Mouse (Mus musculus) limb, embryonic 13.5 days (tissue): Measurements from ENCODE around the gene Ppp3ca. TPM values are rescaled to one million over a fixed set of nuclear protein-coding genes. Genes with fewer than 3 reads are reported as not detected.

Experiments used
- ATAC-seq: fragments of 200-750 bp; cut with Nextera tagmentation; 2 replicates; pipeline ENCODE4 v1.8.0; 2017; ENCODE audit warnings: low read depth, moderate number of reproducible peaks, moderate TSS enrichment; ENCODE audit not compliant: low FRiP score
- H3K27ac ChIP-seq: fragments of 300-500 bp; sonication (generic); 2 replicates; pipeline ENCODE4 v1.5.1; 2015; ENCODE audit warnings: inconsistent platforms, mild to moderate bottlenecking, moderate library complexity
- H3K27me3 ChIP-seq: fragments of 300-500 bp; sonication (generic); 2 replicates; pipeline ENCODE4 v1.6.1; 2015; ENCODE audit warnings: mild to moderate bottlenecking, inconsistent platforms
- H3K36me3 ChIP-seq: fragments of 300-500 bp; sonication (generic); 2 replicates; pipeline ENCODE4 v1.6.1; 2015; ENCODE audit warnings: inconsistent platforms, mild to moderate bottlenecking, moderate library complexity
- H3K4me1 ChIP-seq: fragments of 300-500 bp; sonication (generic); 2 replicates; pipeline ENCODE4 v1.6.1; 2015; ENCODE audit warnings: inconsistent platforms
- H3K4me2 ChIP-seq: fragments of 300-500 bp; sonication (generic); replicated peaks from 2 replicates; pipeline ENCODE4 v1.6.1; 2015; ENCODE audit warnings: inconsistent platforms, mild to moderate bottlenecking, moderate library complexity
- H3K4me3 ChIP-seq: fragments of 300-500 bp; sonication (generic); 2 replicates; pipeline ENCODE4 v1.5.1; 2015; ENCODE audit warnings: moderate library complexity, mild to moderate bottlenecking, inconsistent platforms
- H3K9ac ChIP-seq: fragments of 300-500 bp; sonication (generic); 2 replicates; pipeline ENCODE4 v1.6.1; 2015; ENCODE audit warnings: mild to moderate bottlenecking, inconsistent platforms
- H3K9me3 ChIP-seq: fragments of 300-500 bp; sonication (generic); 2 replicates; pipeline ENCODE4 v1.6.1; 2016; ENCODE audit warnings: inconsistent platforms
- WGBS: fragments of 180-500 bp; shearing (Covaris S2); methylation state at CpG from one replicate; pipeline ENCODE4 v1.1.7; 2015; 5-methylcytosine and 5-hydroxymethylcytosine counted together
- polyA plus RNA-seq: library from polyadenylated mRNA; unstranded; fragments of >200 nt; fragmentation: Nextera tagmentation; extraction: Ambion mirVana; gene quantifications from 2 replicates; pipeline ENCODE4 v1.2.1, GENCODE M21; 2015

Gene Ppp3ca
- polyA plus RNA-seq, 1 experiment from 2014 or later: 67.4 TPM

DNA sequence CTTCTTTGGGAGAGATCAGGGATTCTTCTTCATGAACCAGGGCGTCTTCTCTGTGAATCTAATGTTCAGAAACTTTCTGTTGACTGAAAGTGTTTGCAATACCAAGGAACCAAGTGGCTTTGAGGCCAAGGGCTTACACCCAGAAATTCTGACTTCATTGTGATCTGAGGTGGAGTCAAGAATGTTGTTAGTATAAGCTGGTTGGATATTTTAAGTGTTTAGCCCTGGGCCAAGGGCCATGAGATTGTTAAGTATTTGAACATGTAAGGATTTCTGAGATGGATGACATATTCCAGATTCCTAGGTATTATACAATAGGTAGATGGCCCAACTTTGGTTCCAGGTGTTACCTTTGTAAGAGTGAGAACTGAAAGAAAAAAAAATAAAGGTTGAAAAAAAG, 68.5 kb downstream of the Ppp3ca start:
- no peak overlapping the region for H3K4me2 ChIP-seq
- WGBS: 100% methylated on average over 1 of the region's 1 CpGs
- no peaks in the 10 kb centered on the region for H3K36me3 ChIP-seq
- no peak overlapping the region for H3K4me3 ChIP-seq
- no peaks in the 10 kb centered on the region for H3K27me3 ChIP-seq
- H3K4me1 ChIP-seq: peaks cover 32% of the 10 kb centered on the region
- no peaks in the 10 kb centered on the region for H3K9me3 ChIP-seq
- ATAC-seq: no peak
- H3K9ac ChIP-seq: no peak overlapping the region
- no peak overlapping the region for H3K27ac ChIP-seq

DNA sequence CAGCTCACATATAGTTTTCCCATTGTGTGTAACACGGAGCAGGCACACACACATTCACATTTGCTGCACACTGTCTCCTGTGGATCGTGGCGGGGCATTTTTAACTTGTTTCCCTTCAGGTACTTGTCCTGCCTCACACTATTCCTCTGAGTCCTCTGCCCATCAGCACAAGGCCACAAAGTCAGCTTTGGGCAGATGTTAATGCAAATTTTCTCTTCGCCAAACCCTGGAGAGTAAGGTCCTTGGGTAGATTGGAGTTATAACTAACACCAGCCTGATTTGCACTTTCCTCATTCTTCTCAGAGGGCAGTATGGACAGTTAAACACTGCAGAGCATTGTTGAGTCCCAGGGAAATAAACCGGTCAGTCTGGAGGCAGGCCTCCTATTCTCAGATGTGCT, 69.0 kb downstream of the Ppp3ca start:
- ATAC-seq: no peak
- H3K27ac ChIP-seq: no peak overlapping the region
- WGBS: 85% methylated on average over 5 of the region's 5 CpGs
- peaks cover 31% of the 10 kb centered on the region for H3K4me1 ChIP-seq
- H3K4me3 ChIP-seq: no peak overlapping the region
- no peaks in the 10 kb centered on the region for H3K36me3 ChIP-seq
- H3K9ac ChIP-seq: no peak overlapping the region
- no peak overlapping the region for H3K4me2 ChIP-seq
- no peaks in the 10 kb centered on the region for H3K27me3 ChIP-seq
- H3K9me3 ChIP-seq: no peaks in the 10 kb centered on the region

DNA sequence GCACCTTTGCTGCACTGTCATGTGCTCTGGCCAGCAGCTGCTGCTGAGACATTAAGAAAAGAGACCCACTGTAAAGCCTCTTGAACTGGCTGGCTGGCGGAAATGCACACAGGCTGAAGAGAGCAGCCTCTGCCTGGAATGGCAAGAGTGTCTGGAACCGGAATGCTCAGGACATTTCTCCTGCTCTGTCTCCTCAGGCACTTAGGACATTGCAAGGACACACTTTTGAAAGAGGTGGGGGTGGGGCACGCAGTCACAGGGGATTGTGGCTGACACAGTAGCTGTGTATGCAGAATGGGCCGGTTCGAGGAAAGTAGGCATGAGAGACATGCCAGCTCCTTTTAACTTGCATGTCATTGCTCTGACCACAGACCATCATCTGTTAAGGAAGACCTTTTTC, 71.7 kb downstream of the Ppp3ca start:
- H3K4me3 ChIP-seq: no peak overlapping the region
- no peaks in the 10 kb centered on the region for H3K27me3 ChIP-seq
- ATAC-seq: no peak
- H3K36me3 ChIP-seq: no peaks in the 10 kb centered on the region
- H3K27ac ChIP-seq: no peak overlapping the region
- H3K9me3 ChIP-seq: no peaks in the 10 kb centered on the region
- no peak overlapping the region for H3K4me2 ChIP-seq
- H3K9ac ChIP-seq: no peak overlapping the region
- peaks cover 19% of the 10 kb centered on the region for H3K4me1 ChIP-seq
- WGBS: 75% methylated on average over 5 of the region's 5 CpGs

DNA sequence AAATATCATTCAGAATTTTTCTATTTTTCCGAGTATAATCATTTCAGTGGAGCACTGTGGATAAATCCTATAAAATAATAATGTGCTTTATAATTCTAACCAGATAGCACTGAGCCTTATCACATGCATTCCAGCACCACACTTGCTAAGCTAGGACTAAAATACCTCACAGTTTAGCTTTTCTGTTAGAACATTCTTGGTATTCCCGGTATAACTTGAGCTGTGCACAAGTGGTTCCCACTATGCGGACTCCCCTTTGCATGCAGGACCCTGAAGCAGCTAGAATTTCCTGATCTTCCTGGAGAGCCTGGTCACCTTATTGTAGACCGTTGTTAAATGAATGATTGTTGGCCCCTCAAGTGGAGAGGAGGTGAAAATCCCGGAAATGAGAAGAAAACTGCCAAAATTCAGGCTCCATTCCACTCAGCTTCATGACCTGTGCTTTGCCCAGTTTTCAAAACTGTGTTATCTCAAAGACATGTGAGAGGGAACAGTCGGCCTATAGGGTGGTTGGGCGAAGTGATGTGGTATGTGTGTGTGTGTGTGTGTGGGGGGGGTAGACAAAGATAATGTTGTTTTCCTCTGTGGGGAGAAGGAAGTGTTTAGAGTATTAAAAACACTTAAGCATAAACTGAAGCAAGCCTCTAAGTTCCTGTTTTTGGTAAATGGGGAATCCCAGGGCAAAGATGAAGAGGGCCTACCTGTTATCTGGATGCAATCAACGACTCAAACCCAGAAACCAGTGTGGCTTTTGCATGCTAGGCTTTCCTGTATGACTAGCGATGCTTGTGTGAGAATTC, 72.5 kb downstream of the Ppp3ca start:
- Histone ChIP-seq H3K4me1 (peaks cover 26% of the 10 kb centered on the region), H3K4me2 (no peak overlapping the region), H3K9ac (no peak overlapping the region), H3K9me3 (no peaks in the 10 kb centered on the region), H3K27me3 (no peaks in the 10 kb centered on the region), H3K4me3 (no peak overlapping the region), H3K27ac (no peak overlapping the region), H3K36me3 (no peaks in the 10 kb centered on the region)
- no peak for ATAC-seq
- WGBS: 83% methylated on average over 9 of the region's 9 CpGs

DNA sequence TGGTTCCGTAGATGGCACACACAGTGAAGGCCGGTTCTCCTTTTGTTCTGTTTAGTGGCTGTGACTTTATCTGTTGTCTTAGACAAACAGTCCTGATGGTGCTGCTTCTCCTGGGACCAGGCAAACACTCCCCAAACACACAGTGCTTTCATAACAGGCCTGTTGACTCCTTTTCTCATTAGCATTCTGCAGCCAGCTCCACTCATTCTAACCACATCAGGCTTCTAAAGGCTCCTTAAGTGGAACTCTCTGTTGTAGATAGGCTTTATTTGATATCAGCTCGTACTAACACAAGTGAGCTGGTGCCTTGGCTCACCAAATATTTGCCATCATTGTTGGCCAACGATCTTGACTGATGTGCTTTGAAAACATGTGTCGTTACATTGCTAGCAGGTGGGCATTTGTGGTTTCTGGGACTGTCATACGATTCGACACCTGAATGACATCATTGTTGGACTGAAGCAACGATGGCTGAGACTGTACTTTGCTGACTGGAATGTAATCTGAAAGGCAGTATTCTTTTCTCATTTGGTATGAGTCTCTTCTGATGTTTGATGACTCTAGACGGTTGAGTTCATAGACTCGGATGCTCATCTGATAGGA, 74.5 kb downstream of the Ppp3ca start:
- H3K4me1 ChIP-seq: peaks cover 34% of the 10 kb centered on the region
- H3K4me3 ChIP-seq: no peak overlapping the region
- no peaks in the 10 kb centered on the region for H3K27me3 ChIP-seq
- no peak overlapping the region for H3K9ac ChIP-seq
- H3K27ac ChIP-seq: no peak overlapping the region
- H3K4me2 ChIP-seq: no peak overlapping the region
- WGBS: 76% methylated on average over 10 of the region's 10 CpGs
- no peaks in the 10 kb centered on the region for H3K9me3 ChIP-seq
- ATAC-seq: no peak
- H3K36me3 ChIP-seq: no peaks in the 10 kb centered on the region

DNA sequence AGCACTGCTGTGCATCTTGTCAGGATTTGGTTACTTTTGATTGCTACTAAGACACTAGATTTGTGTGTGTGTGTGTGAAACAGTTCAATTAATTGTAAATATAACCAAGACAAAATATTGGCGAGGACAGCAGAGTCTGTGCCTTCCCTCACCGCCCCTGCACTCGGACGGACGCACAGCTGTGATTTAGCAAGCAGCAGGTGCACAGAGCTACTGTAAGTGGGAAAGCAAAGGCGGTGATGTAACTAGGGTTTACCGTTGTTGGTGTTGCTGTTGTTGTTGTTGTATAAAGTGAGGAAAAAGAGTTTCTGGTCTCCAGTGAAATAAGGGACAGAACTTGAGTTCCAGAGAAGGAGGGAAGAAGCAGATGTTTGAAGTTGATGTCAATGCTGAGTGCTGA, 75.5 kb downstream of the Ppp3ca start:
- no peak overlapping the region for H3K9ac ChIP-seq
- peaks cover 34% of the 10 kb centered on the region for H3K4me1 ChIP-seq
- no peaks in the 10 kb centered on the region for H3K9me3 ChIP-seq
- H3K27me3 ChIP-seq: no peaks in the 10 kb centered on the region
- H3K36me3 ChIP-seq: no peaks in the 10 kb centered on the region
- no peak overlapping the region for H3K4me2 ChIP-seq
- ATAC-seq: no peak
- WGBS: 73% methylated on average over 7 of the region's 7 CpGs
- no peak overlapping the region for H3K4me3 ChIP-seq
- H3K27ac ChIP-seq: no peak overlapping the region

DNA sequence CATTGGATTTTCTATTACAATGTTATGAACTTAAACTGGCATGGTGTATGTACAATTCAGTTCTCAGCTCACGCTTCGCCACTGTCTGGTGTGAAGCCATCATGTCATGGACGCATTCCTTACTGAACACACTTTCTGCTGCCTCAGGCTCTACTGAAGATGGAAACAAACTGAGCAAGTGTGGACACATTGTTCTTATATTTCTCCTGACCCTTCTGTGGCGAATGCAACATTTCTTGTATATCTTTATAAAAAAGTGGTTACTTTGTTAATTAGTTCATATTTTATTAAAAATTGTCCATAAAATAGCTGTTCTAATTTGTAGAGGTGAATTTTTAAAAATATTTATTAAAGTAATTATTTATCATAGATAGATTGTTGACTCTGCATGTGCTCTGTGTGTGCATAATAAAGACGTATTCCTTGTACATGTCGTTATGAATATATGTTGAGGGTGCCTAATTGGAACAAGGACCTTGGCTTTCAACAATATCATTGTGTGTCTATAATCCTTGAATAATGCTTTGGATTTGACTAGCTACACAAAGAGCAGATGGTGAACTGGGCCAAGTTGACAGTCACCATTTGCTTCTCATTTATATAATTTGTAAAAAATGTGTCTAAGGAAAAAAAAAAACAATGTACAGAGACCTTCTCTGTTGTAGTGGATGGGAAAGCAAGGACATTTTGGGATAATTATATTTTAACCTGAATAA, 79.0 kb downstream of the Ppp3ca start:
- ATAC-seq: no peak
- no peak overlapping the region for H3K9ac ChIP-seq

DNA sequence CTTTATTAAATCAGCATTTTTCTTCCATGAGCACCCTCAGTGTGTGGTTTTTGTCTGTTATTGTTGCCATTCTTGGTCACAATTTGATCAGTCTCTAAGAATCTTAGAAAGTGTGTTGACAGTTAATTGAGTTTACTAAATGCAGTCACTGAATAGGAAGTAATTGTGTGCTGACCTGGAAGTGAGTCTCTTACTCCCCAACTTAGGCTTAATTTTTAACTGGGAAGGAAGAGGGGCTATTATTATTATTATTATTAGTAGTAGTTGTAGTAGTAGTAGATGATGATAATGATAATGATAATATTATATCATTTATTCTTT, 79.5 kb downstream of the Ppp3ca start:
- no peaks in the 10 kb centered on the region for H3K9me3 ChIP-seq
- peaks cover 29% of the 10 kb centered on the region for H3K4me1 ChIP-seq
- no peaks in the 10 kb centered on the region for H3K36me3 ChIP-seq
- H3K4me3 ChIP-seq: no peak overlapping the region
- no peak overlapping the region for H3K27ac ChIP-seq
- H3K9ac ChIP-seq: no peak overlapping the region
- ATAC-seq: no peak
- H3K27me3 ChIP-seq: no peaks in the 10 kb centered on the region
- H3K4me2 ChIP-seq: no peak overlapping the region

More for the DNA sequence above, 79.0 kb downstream of the Ppp3ca start:
- Histone ChIP-seq H3K27ac (no peak overlapping the region), H3K27me3 (no peaks in the 10 kb centered on the region), H3K4me3 (no peak overlapping the region), H3K9me3 (no peaks in the 10 kb centered on the region), H3K4me1 (peaks cover 31% of the 10 kb centered on the region), H3K36me3 (no peaks in the 10 kb centered on the region), H3K4me2 (no peak overlapping the region)
- 74% methylated on average over 6 of the region's 6 CpGs for whole genome bisulfite sequencing

DNA sequence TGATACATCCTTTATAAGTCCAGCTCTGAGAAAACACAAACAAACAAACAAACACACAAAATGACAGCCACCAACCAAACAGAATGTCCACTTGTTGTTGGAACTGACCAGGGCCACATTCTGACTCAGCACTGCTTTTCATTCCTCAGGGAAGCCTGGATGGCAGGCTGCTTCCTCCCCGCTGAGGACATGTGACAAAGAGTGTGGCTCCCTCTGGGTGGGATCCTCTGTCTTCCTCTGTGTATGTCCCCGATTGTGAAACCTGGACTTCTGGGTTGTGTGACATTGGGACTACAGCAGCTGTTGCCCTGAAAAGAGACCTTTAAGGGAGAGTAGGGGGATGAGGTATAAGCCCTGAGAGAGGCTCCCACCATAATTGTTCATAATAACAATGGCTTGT, 80.0 kb downstream of the Ppp3ca start:
- Histone ChIP-seq H3K4me2 (no peak overlapping the region), H3K36me3 (no peaks in the 10 kb centered on the region), H3K4me3 (no peak overlapping the region), H3K4me1 (peaks cover 29% of the 10 kb centered on the region), H3K9ac (no peak overlapping the region), H3K9me3 (no peaks in the 10 kb centered on the region), H3K27ac (no peak overlapping the region), H3K27me3 (no peaks in the 10 kb centered on the region)
- no peak for ATAC-seq
- 72% methylated on average over 2 of the region's 2 CpGs for WGBS

DNA sequence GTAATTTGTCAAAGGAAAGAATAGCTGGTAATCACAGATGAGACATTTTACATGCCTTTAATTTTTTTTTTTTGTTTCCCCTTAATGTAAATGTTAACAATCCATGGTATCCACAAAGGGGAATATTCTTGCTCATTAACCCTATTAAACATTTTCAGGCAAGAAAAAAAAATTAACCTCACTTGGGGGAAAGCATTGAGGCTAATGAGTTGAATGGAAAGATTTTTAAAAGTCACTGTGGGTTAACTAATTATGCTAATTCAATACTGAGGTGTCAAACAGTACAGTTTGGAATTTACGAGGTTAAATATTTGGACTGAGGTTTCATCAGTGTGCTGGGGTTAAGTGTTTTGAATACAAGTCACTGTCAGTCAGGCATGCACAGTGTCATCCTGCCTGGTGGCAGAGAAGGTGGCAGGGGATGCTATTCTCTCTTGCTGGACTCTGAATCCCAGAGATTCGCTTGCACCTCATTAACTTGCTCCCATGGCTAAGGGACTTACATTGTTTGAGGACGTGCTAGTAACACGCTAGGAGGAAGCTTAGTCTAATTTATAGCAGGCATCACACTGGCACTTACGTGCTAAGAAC, 82.3 kb downstream of the Ppp3ca start:
- H3K9me3 ChIP-seq: no peaks in the 10 kb centered on the region
- H3K36me3 ChIP-seq: no peaks in the 10 kb centered on the region
- no peak overlapping the region for H3K4me2 ChIP-seq
- ATAC-seq: no peak
- no peak overlapping the region for H3K9ac ChIP-seq
- peaks cover 19% of the 10 kb centered on the region for H3K4me1 ChIP-seq
- H3K27me3 ChIP-seq: no peaks in the 10 kb centered on the region
- H3K4me3 ChIP-seq: no peak overlapping the region
- 36% methylated on average over 5 of the region's 5 CpGs for WGBS
- H3K27ac ChIP-seq: no peak overlapping the region

DNA sequence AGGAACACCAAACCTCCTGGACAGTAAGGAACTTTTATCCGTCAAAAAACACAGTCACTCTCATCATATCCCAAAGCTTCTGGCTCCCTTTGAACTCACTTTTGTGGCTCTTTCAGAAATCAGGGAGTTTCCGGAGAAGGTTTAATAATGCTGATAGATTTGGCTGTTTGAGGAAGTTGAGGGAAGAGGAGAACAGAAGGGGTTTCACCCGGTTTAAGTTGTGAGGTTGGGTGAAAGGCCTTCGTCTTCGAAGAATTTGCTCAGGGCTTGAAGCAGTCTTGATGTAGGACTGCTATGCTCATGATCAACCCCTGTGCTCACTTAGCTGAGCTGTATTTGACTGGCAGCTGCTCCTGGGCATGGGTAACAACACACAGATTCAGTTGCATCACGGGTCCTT, 86.2 kb downstream of the Ppp3ca start:
- Histone ChIP-seq H3K4me2 (no peak overlapping the region), H3K9me3 (no peaks in the 10 kb centered on the region), H3K36me3 (no peaks in the 10 kb centered on the region), H3K4me3 (no peak overlapping the region), H3K4me1 (peaks cover 6% of the 10 kb centered on the region), H3K9ac (no peak overlapping the region), H3K27me3 (no peaks in the 10 kb centered on the region), H3K27ac (no peak overlapping the region)
- WGBS: 85% methylated on average over 6 of the region's 6 CpGs
- no peak for ATAC-seq

DNA sequence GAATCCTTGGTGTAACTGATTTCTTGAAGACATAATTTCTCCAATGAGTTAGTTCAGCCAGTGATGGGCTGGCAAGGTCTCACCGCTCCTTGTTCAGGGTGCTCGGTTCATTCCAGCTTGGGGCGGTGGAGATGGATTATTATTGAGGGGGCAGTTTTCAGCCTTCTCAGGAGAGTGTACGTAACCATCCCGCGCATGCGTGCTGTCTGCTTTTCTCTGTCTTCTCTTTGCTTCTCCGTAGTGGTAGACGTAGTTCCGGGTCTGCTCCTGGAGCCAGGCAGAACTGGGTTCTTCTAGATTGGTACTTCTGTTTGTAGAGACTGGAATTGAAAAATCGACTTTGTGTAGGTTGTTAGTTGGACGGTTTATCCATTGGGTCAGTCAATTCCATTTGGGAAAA, 89.5 kb downstream of the Ppp3ca start:
- H3K27ac ChIP-seq: no peak overlapping the region
- H3K36me3 ChIP-seq: no peaks in the 10 kb centered on the region
- 96% methylated on average over 12 of the region's 12 CpGs for WGBS

More for the DNA sequence above, 89.5 kb downstream of the Ppp3ca start:
- Histone ChIP-seq H3K9me3 (no peaks in the 10 kb centered on the region), H3K4me2 (no peak overlapping the region), H3K27me3 (no peaks in the 10 kb centered on the region), H3K4me1 (peaks cover 21% of the 10 kb centered on the region), H3K9ac (no peak overlapping the region), H3K4me3 (no peak overlapping the region)
- ATAC-seq: no peak
